Comparison of ENCODE assay signal across 9 mouse cellular contexts in the genomic region with DNA sequence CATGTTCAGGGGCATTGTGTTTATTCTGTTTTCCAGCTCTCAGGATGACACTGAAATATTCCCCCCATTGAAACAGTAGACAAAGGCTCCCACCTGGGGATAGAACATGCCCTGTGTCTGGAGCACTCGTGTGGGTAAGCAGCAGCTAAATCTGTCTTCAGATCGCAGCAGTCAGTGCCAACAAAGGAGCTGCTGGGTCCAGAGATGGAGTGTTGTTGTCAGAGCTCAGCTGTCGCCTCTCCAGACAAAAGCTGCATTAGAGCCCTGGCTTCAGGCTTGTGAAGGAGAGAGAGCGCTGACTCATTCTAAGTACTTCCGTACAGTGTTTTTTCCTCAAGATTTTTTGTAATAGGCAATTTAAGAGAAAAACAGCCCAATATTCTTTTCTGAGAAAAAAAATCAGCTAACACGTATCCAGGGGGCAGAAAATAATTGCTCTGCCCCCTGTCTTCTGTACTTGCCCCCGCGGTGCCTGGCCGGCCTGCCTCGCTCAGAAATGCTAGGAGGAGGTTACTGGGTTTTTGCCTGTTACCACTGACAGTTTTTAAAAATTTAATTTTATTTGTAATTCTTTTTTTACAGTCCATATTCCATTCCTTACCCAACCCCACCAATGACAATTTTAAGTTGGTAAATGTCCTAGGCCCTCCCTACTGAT. TPM values are rescaled to one million over a fixed set of nuclear protein-coding genes. Genes with fewer than 3 reads are reported as not detected.
DNase-seq lines count a peak whose midpoint lies in the region; ATAC-seq lines count a peak whose summit lies in the region.
"Had no signal": no experiment of that assay in that cellular context is flagged by ENCODE, and none has a peak within 500 bp of the region (broad histone marks: within the 10 kb centered on the region; RNA-seq: fewer than 3 reads in every experiment).

No protein-coding gene starts in this region.

- no peaks in the 10 kb centered on the region for H3K9me3 ChIP-seq in heart, embryonic 15.5 days (replicated peaks)
- H3K9me3 ChIP-seq in lung, embryonic 15.5 days, result no peaks in the 10 kb centered on the region
- H3K9me3 ChIP-seq in kidney, embryonic 15.5 days (replicated peaks), result no peaks in the 10 kb centered on the region

- 71% methylated on average over 10 of the region's 10 CpGs for WGBS in heart, embryonic 15.5 days
- 73% methylated on average over 10 of the region's 10 CpGs for WGBS in lung, embryonic 15.5 days
- WGBS in kidney, embryonic 15.5 days, result 86% methylated on average over 10 of the region's 10 CpGs

- H3K9ac ChIP-seq in heart, embryonic 15.5 days, result no peak overlapping the region
- H3K9ac ChIP-seq in lung, embryonic 15.5 days, result no peak overlapping the region
- H3K9ac ChIP-seq in kidney, embryonic 15.5 days, result no peak overlapping the region

- H3K4me3 ChIP-seq in heart, embryonic 15.5 days, result no peak overlapping the region
- no peak overlapping the region for H3K4me3 ChIP-seq in lung, embryonic 15.5 days
- no peak overlapping the region for H3K4me3 ChIP-seq in kidney, embryonic 15.5 days (replicated peaks)

- ATAC-seq in heart, embryonic 15.5 days (replicated peaks; ENCODE audit: insufficient number of reproducible peaks, insufficient read depth, low FRiP score, low read depth), result no peak
- ATAC-seq in lung, embryonic 15.5 days (ENCODE audit: borderline replicate concordance, extremely low read depth, low FRiP score, low TSS enrichment), result peak; percentile 55; the same call in 1 of the 2 replicates
- no peak for ATAC-seq in kidney, embryonic 15.5 days (replicated peaks; ENCODE audit: low FRiP score)

- peak overlapping the region; percentile 51 for H3K27ac ChIP-seq in heart, embryonic 15.5 days
- no peak overlapping the region for H3K27ac ChIP-seq in lung, embryonic 15.5 days
- H3K27ac ChIP-seq in kidney, embryonic 15.5 days, result no peak overlapping the region

- peaks cover 13% of the 10 kb centered on the region for H3K4me1 ChIP-seq in heart, embryonic 15.5 days (replicated peaks)
- no peaks in the 10 kb centered on the region for H3K4me1 ChIP-seq in lung, embryonic 15.5 days
- 0 out of 2 replicates have a peak, but pooled peaks cover 6% of the 10 kb centered on the region for H3K4me1 ChIP-seq in kidney, embryonic 15.5 days

- no peak overlapping the region for H3K4me2 ChIP-seq in heart, embryonic 15.5 days
- no peak overlapping the region for H3K4me2 ChIP-seq in lung, embryonic 15.5 days
- H3K4me2 ChIP-seq in kidney, embryonic 15.5 days, result no peak overlapping the region

- DNase-seq in layer of hippocampus, adult 18-20 months (ENCODE audit: low spot score in 2 of 2), result peak; percentile 38 to 44
- DNase-seq in layer of hippocampus, postnatal 25 days (ENCODE audit: extremely low spot score in 1 of 2, low spot score in 1 of 2), result no peak
- peak; percentile 21 for DNase-seq in retina, postnatal 1 day
- DNase-seq in gastrocnemius, adult 18-20 months (ENCODE audit: low spot score), result no peak
- no peak for DNase-seq in kidney, adult 9 months

- H3K36me3 ChIP-seq in heart, embryonic 15.5 days, result peaks cover 53% of the 10 kb centered on the region
- H3K36me3 ChIP-seq in lung, embryonic 15.5 days, result no peaks in the 10 kb centered on the region
- peaks cover 19% of the 10 kb centered on the region; the same call in 1 of the 2 replicates for H3K36me3 ChIP-seq in kidney, embryonic 15.5 days

- H3K27me3 ChIP-seq in heart, embryonic 15.5 days, result no peaks in the 10 kb centered on the region
- H3K27me3 ChIP-seq in lung, embryonic 15.5 days, result no peaks in the 10 kb centered on the region
- no peaks in the 10 kb centered on the region for H3K27me3 ChIP-seq in kidney, embryonic 15.5 days

RNA-seq across cellular contexts. Expression of a gene that starts 21.6 kb away (rescaled TPM):
- not detected for total RNA-seq in layer of hippocampus, adult 18-20 months (2021)
- total RNA-seq in layer of hippocampus, postnatal 25 days (2021), result not detected
- not detected in 2 replicates for polyA plus RNA-seq in heart, embryonic 15.5 days (2015; fragmentation: Nextera tagmentation; extraction: Ambion mirVana)
- not detected in 2 replicates for polyA plus RNA-seq in lung, embryonic 15.5 days (2015; fragmentation: Nextera tagmentation; extraction: Ambion mirVana)
- polyA plus RNA-seq in kidney, embryonic 15.5 days (2015; fragmentation: Nextera tagmentation; extraction: Ambion mirVana), result not detected in 2 replicates
- not detected for total RNA-seq in gastrocnemius, adult 18-20 months (2021)
- polyA plus RNA-seq: liver, embryonic 16.5 days had no signal

Comparison
In these comparisons a context has a peak if more than half of its experiments do, and no peak if none do; other contexts are left out.
1. DNase-seq: peak in layer of hippocampus, adult 18-20 months (2 of 2) and retina, postnatal 1 day (single experiment); none in layer of hippocampus, postnatal 25 days (0 of 2), gastrocnemius, adult 18-20 months (single experiment) and kidney, adult 9 months (single experiment).